Mouse (Mus musculus) gastrocnemius, postnatal 25 days (tissue): Measurements from ENCODE around the gene Slc46a3. TPM values are rescaled to one million over a fixed set of nuclear protein-coding genes. Genes with fewer than 3 reads are reported as not detected.

Experiments used
- DNase-seq: peaks from one replicate; pipeline ENCODE4 v3.0.0; 2022
- total RNA-seq, 2 experiments: library from RNA; stranded (reverse); gene quantifications; 1 replicate in 1 of 2; 2 replicates in 1 of 2; pipeline ENCODE4 v1.2.3; 2021

Gene Slc46a3
- total RNA-seq, 2 experiments from 2014 or later, result 9.5 to 11.7 TPM

DNA sequence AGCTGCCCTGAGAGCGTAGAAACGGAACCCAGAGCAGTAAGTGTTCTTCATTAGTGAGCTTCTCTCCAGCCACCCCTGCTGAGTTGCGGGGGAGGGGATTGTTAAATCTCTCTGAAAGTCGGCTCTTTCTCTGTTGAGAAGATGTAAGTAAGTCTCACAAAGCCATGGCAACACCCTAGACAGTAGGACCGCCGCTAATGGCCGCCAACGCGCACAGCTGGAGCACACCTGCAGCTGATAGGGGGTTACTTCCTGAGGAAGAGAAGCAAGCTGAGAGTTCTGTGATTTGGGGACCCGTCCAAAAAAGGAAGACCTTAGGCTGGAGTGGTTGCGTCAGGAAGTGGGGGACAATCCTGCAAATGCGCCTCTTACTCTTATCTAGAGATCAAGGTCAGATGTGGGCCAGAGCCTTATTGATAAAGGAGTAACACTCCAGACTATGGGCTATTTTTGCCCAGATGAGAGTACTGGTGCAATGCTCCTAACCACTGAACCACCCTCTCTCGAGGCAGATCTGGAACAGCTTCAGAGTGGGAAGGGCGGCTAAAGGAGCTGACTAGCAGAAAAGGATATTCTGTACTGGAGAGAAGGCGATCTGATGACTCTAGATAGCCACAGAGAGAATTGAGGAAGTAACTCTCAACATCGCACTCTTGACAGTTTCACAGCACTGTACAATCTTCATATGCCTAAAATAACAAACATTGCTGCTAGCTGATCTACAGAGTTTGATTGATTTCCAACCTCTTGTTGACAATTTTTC is 1.0 kb upstream of the Slc46a3 start:
- no peak for DNase-seq

DNA sequence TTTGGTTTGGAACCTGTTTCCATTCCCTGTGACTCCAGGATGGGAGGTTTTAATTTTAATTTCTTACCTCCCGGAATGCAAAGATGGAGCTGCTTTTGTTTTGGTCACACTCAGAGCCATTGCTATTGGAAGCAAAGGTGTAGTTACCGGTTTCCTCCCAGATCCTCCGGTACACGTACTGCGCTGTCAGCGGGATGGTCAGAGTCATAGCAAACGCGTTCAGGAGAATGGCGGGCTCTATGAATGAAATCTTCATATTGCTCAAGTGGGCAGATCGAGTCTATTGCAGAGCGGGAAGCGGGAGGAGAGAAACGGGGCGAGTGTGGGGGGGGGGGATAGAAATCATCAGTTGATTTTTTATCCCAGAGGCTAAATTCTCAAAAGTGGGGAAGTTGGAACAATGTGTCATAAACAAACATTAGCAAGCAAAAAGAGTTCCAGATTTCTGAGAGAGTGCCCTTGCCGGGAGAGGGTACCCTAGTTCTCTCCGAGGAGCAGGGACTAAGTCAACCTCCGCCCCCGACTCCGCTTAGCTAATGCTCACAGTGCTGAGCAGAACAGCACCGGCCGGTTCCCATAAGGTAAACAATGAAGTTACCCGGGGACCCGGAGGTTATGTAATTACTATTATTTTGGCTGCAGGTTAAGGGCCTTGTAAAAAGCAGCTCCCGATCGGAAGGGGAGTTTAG is 705 bp downstream of the Slc46a3 start:
- peak; percentile 13 for DNase-seq

- no peak for DNase-seq
Observed at GRCm38 (mm10) chr5:147893143-147893542, 1.5 kb downstream of the Slc46a3 start.

- no peak for DNase-seq
Observed at GRCm38 (mm10) chr5:147892735-147893134, 1.9 kb downstream of the Slc46a3 start.

GRCm38 (mm10) chr5:147888313-147889297 is 6.0 kb downstream of the Slc46a3 start:
- no peak for DNase-seq

DNA sequence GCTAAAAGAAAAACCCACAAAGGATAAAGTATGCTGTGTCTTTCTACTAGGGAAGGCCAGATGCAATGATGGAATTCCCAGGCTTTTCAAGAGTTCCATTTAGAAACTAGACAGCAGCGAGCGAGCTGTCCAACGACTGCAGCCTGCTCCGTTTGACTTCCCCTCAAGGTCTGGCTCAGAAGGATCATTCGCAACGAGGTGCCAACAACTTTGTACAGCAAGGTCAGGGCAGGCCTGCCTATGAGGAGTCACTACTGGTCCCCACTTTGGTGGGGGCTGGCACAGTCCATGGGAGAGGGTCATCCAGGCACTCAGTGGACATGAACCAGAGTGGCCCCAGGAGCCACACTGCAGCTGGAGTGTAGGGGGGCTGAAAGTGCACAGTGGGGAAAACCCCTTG is 11.0 kb downstream of the Slc46a3 start:
- no peak for DNase-seq

DNA sequence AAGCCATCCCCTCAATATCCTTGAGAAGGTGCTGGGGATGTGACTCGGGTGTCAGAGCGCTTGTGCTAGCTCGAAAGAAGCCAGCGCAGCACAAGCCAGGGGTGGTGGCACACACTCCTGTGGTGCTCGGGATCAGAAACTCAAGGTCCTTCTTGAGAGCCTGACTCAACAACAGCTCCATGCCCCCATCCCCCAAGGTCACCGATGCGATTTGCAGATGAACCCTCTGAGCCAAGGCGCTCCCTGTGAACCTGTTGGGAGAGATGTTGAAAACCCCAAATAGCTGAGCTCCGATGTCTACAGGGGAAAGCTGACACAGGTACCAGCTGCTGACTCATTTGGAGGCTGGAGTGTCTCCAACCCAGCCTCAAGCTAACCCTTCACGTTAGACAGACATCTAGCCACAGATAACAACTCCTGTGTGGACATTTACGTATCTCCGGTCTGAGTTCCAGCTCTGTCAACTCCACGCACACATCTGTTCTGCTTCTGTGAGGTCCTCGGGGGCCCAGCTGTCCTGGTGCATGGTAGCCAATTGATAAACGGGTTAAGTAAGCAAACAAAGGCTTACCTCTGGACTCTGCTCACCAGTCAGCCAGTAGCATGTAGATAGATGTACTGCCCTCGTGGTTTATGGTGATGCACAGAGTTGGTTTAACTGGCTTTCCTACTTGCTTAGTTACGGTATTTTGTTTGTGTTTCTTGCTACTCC is 14.5 kb downstream of the Slc46a3 start:
- DNase-seq, result no peak

DNA sequence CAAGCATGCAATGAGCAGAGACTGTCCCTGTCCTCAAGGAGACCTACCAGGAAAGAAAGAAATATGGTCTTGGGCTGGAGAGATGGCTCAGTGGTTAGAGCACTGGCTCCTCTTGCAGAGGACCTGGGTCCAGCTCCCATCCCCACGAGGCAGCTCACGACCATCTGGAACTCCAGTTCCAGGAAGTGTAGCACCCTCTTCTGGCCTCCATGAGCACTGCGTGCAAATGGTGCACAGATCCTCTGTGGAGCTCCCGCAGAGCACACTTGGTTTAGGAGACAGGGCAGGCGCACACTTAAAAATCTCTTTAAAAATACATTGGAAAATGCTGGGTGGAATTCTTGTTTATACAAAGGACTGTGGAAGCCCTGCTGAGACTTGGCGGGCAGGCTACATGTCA is 17.1 kb downstream of the Slc46a3 start:
- no peak for DNase-seq

- DNase-seq, result no peak
Observed at GRCm38 (mm10) chr5:147875210-147875609, 19.4 kb downstream of the Slc46a3 start.

GRCm38 (mm10) chr5:147874491-147875065 is 20.0 kb downstream of the Slc46a3 start:
- DNase-seq, result no peak

GRCm38 (mm10) chr5:147871091-147871820 is 23.4 kb downstream of the Slc46a3 start:
- DNase-seq, result peak; percentile 21

- DNase-seq, result no peak
Observed at GRCm38 (mm10) chr5:147870296-147870695, 24.3 kb downstream of the Slc46a3 start.

DNA sequence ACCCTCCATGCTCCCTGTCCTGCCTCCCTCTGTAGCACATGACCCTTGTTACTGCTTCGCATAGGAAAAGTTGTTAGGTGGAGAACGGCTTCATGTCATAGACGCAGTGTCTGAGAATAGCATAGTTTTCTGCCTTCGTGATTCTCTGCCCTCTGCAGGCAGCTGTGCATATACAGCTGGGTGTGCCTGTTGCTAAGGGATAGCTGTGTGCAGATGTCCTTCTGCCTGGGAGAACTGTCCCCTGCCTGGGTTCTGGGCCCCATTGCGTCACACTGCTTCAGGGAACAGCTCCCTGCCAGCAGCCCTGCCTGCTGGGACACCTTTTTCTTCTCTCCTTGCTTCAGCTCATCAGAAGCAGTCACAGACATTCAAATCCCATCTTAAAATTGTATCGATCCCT is 25.0 kb downstream of the Slc46a3 start:
- DNase-seq, result no peak

- DNase-seq, result no peak
Observed at GRCm38 (mm10) chr5:147868674-147869073, 25.9 kb downstream of the Slc46a3 start.

DNA sequence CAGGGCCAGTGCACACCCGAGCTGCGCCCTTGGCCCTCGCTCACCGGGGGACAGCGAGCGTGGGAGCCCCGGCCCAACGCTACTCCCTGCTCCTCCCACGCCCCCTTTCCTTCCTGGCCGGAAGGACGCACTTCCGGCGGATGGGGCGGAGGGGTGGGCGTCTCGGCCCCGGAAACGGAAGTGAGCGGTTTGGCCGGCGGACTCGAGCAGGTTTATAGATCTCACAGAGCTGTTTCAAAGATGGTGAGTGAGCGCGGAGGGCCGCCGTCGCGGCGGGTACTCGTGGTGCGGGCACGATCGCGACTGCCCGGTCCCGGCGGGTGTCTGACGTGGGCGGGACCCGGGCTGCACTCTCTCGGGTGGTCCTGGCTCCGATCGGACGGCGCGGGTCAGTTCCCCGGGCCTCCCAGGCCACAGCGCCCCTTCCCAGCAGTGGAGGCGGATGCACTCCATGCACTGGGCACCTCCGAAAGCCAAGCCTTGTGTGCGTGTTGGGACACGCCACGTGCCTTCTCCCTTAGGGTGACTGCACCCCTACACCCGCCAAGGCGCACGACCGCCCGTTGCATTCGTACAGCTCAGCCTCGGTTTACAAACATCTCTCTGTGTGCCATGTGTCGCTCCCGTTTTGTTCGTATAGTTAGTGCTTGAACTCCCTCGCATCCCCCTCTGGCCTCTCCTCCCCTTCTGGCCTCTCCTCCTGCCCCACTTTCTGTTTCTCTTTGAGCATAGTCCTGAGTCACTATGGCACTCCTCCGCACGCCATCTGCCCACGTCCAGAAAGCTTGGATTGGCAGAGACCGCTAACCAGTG is 34.0 kb downstream of the Slc46a3 start, which contains the start of gene Pomp:
Pomp (plus strand) TSS at position 13 of the 813 bp plus-strand sequence.
- DNase-seq, result peak; percentile 89

GRCm38 (mm10) chr5:147860076-147860448 is 34.6 kb downstream of the Slc46a3 start:
- DNase-seq, result no peak

- no peak for DNase-seq
Observed at GRCm38 (mm10) chr5:147850194-147850593, 44.4 kb downstream of the Slc46a3 start.

- DNase-seq, result peak; percentile 26
Observed at GRCm38 (mm10) chr5:147848164-147848863, 46.3 kb downstream of the Slc46a3 start.

DNA sequence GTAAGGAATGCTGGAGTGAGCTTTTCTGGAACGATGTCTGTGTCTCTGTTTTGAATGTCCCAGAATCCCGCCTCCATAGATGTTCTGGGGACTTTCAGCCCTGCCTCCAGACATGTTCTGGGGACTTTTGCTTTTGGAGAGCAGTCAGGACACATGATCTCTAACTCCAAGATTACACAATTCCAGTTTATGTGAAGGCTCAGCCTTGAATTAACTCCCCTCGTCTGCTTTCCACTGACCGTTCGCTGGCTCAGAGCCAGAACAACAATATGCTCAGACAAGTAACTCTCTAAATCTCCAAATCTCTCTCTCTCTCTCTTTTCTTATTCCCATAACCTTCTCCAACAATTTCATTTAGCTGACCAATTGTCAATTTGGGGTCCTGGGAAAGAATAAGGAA is 47.3 kb downstream of the Slc46a3 start:
- DNase-seq, result no peak
